7 mouse cellular contexts compared by ENCODE assay signal in genomic region chr9:44494863-44495809, GRCm38 (mm10). TPM values are rescaled to one million over a fixed set of nuclear protein-coding genes. Genes with fewer than 3 reads are reported as not detected.
DNase-seq lines count a peak whose midpoint lies in the region; ATAC-seq lines count a peak whose summit lies in the region.

No protein-coding gene starts in this region.

- H3K27ac ChIP-seq in forebrain, embryonic 10.5 days = peak overlapping the region; percentile 82
- peak overlapping the region; percentile 27; the same call in 1 of the 2 replicates for H3K27ac ChIP-seq in intestine, embryonic 14.5 days (ENCODE audit: low read depth)

- peak overlapping the region; percentile 20; the same call in 1 of the 2 replicates for H3K9ac ChIP-seq in intestine, embryonic 14.5 days (ENCODE audit: low read length)

- H3K4me3 ChIP-seq in forebrain, embryonic 10.5 days = peak overlapping the region; percentile 30
- H3K4me3 ChIP-seq in intestine, embryonic 14.5 days (ENCODE audit: low read depth, low read length) = no peak overlapping the region

- no peaks in the 10 kb centered on the region for H3K9me3 ChIP-seq in forebrain, embryonic 10.5 days
- no peaks in the 10 kb centered on the region for H3K9me3 ChIP-seq in intestine, embryonic 14.5 days (ENCODE audit: control insufficient read depth, low read length)

- H3K4me2 ChIP-seq in intestine, embryonic 14.5 days (ENCODE audit: low read length) = peak overlapping the region; percentile 12; the same call in 1 of the 2 replicates

- WGBS in forebrain, embryonic 10.5 days = 35% methylated on average over 9 of the region's 9 CpGs
- 38% methylated on average over 9 of the region's 9 CpGs for WGBS in intestine, embryonic 14.5 days

- no peak for ATAC-seq in intestine, embryonic 14.5 days (replicated peaks; ENCODE audit: low FRiP score, low TSS enrichment, low read depth)

- H3K27me3 ChIP-seq in forebrain, embryonic 10.5 days (ENCODE audit: poor library complexity, severe bottlenecking) = peaks cover 6% of the 10 kb centered on the region
- H3K27me3 ChIP-seq in intestine, embryonic 14.5 days (replicated peaks; ENCODE audit: control insufficient read depth, insufficient read depth, low read length) = no peaks in the 10 kb centered on the region

- peaks cover 8% of the 10 kb centered on the region; the same call in 1 of the 2 replicates for H3K36me3 ChIP-seq in forebrain, embryonic 10.5 days (replicated peaks)
- H3K36me3 ChIP-seq in intestine, embryonic 14.5 days (ENCODE audit: control insufficient read depth, insufficient read depth, low read length) = no peaks in the 10 kb centered on the region

- DNase-seq in lung, adult 18-20 months = peak; percentile 67 to 83
- DNase-seq in lung, postnatal 14 days = no peak
- DNase-seq in adrenal gland, postnatal 10 days = peak; percentile 42
- DNase-seq in forebrain, embryonic 10.5 days (ENCODE audit: extremely low spot score, low spot score) = no peak
- peak; percentile 51 for DNase-seq in intestine, embryonic 14.5 days (ENCODE audit: low spot score)
- DNase-seq in lung, postnatal 4 days = peak; percentile 63 to 78
- no peak for DNase-seq in B cell, adult 2 months

- H3K4me1 ChIP-seq in forebrain, embryonic 10.5 days = peaks cover 100% of the 10 kb centered on the region
- H3K4me1 ChIP-seq in intestine, embryonic 14.5 days (replicated peaks; ENCODE audit: control insufficient read depth, insufficient read depth, low read length) = peaks cover 75% of the 10 kb centered on the region

RNA-seq across cellular contexts. Expression of gene Bcl9l, which starts 12.5 kb away (rescaled TPM):
- total RNA-seq in adrenal gland, postnatal 10 days (2021) = 10 to 100 TPM; 64.6 to 72.6 TPM
- 3.9 and 5.0 TPM in 2 replicates for polyA plus RNA-seq in forebrain, embryonic 10.5 days (2016; fragmentation: Nextera tagmentation; extraction: Ambion mirVana)
- polyA plus RNA-seq in intestine, embryonic 14.5 days (2014; fragmentation: Nextera tagmentation; extraction: Ambion mirVana) = 10.2 TPM in 2 replicates

RNA-seq across cellular contexts. Expression of gene Upk2, which starts 40.4 kb away (rescaled TPM):
- not detected for total RNA-seq in adrenal gland, postnatal 10 days (2021)
- polyA plus RNA-seq in forebrain, embryonic 10.5 days (2016; fragmentation: Nextera tagmentation; extraction: Ambion mirVana) = not detected in 2 replicates
- 2.1 and 2.3 TPM in 2 replicates for polyA plus RNA-seq in intestine, embryonic 14.5 days (2014; fragmentation: Nextera tagmentation; extraction: Ambion mirVana)

RNA-seq across cellular contexts. Expression of gene Foxr1, which starts 54.2 kb away (rescaled TPM):
- total RNA-seq in adrenal gland, postnatal 10 days (2021) = not detected
- polyA plus RNA-seq in forebrain, embryonic 10.5 days (2016; fragmentation: Nextera tagmentation; extraction: Ambion mirVana) = not detected in 2 replicates
- polyA plus RNA-seq in intestine, embryonic 14.5 days (2014; fragmentation: Nextera tagmentation; extraction: Ambion mirVana) = not detected in 2 replicates

Comparison
In these comparisons a context has a peak if more than half of its experiments do, and no peak if none do; other contexts are left out.
1. DNase-seq: peak in lung, adult 18-20 months (2 of 2), adrenal gland, postnatal 10 days (single experiment), intestine, embryonic 14.5 days (single experiment) and lung, postnatal 4 days (2 of 2); none in lung, postnatal 14 days (single experiment), forebrain, embryonic 10.5 days (single experiment) and B cell, adult 2 months (0 of 2).